Mouse (Mus musculus) thymus, postnatal 36 days (tissue): ENCODE results near the gene Stpg2.
"Not testable (repeated sequence)": the region's sequence is repeated elsewhere in the genome, so short reads cannot be mapped to it uniquely, and the experiment has no call there.

Experiments
- DNase-seq, 2 experiments: peaks; one replicate each; pipeline ENCODE4 v3.0.0; 2022; ENCODE audit warnings: mixed read lengths in 2 of 2

Stpg2 gene

DNA sequence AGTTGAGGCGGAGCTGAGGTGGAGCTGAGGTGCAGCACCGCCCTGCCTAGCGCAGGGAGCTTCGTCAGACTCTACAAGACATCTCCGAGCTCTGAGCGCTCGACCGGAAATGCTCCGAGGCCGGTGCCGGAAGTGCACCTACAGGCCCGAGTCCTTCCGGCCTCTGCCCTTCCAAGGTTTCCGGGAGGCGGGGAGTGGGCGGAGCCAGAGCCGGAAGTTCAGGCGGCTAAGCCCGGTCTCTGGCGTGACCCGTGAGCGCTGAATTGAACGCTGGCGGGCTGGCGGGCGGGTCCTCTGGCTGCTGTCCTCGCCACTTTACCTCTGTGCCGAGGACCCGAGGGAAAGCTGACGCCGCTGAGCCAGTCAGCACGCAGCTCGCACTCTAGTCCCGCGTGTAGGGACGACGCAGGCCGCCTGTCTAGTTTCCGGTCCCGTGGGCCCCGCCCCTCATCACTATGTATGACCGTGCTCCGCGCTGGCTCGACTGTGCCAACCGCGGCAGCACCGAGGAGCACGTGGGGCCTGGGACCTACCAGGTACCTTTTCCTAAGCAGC lies at the start of gene Stpg2:
TSS of gene Stpg2 (plus strand) at position 251 of the 555 bp plus-strand sequence.
- peak; percentile 94 for DNase-seq

DNA sequence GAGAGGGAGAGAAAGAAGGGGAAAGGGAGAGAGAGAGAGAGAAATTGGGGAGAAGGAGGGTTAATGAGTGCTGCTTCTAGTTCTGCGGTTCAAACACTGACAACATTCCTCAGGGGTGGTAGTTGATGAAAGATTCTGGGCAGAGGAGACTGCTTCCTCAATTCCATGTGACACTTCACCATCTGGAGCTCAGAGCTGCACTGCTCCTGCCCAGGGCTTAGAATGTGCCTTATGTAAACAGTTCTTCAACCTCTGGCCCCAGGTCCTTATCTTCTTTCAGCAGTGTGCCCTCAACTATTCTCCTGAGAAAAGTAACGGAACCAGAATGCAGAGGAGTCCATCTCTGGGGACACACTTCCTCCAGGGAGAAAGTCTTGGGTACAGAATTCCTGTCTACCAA lies 43.3 kb upstream of the Stpg2 start:
- no peak for DNase-seq

DNA sequence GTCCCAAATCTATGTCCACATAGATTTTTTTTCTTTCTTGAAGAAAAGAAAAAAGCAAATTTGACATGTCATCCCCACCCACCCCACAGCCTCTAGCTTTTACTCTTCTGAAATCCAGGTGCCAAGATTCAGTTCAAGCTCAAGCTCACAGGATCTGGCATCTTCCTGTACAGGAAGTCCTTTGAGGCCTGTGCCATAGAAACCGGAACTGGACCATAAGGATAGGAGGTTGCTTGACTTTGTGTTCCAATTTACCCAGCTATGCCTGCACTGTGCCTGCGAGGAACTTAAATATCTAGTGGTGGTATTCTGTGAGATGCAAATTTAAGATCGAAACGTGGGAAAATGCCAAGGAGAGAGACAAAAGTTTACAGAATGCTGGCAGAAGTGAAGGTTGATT lies 42.8 kb upstream of the Stpg2 start:
- DNase-seq = no peak

DNA sequence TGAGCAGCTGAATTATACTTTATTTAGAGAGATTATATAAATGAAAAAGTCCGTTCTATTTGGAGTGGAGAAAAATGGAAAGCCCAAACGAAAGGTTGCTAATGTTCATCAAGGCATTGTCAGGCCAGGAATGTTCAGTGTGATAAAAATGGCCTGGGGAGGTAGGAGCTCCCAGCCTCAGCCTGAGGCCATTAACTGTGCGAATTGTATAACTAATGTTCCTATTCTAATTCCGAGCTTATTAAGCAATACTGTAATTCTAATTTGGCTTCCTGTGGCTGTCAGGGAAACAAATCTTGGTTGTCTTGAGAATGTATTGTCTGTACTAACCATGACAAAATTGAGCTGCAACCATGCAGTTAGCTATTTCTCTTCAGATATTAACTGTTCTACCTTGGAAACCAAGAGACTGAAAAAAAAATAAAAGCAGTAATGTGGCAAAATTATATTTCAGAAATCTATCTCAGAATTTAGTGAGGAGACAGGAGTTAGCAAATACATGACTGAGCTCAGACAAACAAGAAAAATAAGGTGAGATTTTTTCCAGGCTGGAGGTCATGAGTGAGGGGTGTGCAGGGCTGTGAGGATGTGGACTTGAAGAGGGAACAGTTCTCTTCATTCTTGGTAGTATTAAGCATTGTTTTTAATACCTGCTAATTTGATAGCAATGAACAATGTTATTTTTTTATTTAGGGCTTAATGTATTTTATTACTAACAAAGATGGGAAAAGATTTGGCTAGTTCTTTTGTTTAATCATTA lies 36.8 kb upstream of the Stpg2 start:
- no peak for DNase-seq

DNA sequence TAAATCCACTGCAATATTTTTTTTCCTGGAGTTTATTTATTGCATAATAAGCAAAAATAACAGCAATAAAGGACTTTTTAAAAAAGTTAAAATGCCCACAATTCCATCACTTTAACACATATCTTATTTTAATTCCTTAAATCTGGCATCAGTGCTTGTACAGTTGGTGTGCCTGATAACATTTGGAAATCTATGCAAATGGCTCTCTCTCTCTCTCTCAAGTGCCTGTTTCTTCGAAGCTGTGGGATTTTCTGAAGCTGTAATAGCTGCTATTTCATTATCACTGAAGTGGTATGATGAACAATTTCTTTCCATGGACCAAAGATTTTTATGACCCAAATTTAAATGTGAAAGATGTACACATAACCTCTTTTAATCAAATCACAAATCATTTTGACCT lies 35.8 kb upstream of the Stpg2 start:
- DNase-seq = no peak

DNA sequence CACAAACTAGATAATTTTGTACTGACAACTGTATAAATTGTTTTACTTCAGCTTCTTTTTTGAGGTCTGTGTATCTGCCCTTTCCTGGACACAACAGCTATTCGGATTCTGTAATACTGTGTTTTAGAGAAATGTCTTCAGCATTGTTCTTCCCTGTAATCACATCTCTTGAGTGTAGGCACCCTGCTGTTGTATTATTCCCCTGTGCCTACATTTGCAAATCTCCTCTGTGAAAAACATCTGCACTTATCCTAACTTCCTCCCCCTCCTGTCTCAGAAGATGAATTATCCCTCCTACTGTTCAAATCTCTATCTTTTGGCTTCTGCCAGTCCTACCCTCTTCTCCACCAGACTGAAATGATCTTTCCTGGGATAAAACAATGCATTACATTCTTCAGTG lies 28.6 kb upstream of the Stpg2 start:
- no peak for DNase-seq

DNA sequence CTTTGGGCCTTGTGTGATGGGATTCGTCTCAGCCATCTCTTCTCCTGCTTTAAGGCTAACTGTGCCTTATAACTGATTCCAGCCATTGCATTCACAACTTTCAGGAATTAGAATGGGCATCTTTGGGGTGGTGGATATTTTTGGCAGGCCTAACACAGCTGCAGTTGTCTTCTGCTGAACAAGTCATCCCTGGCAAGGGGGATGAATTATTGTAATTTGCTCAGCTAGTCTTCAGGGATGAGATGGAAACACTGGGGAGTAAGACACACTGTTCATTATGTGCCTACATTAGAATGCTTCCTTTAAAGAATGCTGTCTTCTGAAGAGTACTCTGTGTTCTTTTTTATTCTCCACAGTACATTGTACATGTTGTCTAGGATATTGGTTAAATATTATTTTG lies 14.0 kb upstream of the Stpg2 start:
- DNase-seq = no peak

DNA sequence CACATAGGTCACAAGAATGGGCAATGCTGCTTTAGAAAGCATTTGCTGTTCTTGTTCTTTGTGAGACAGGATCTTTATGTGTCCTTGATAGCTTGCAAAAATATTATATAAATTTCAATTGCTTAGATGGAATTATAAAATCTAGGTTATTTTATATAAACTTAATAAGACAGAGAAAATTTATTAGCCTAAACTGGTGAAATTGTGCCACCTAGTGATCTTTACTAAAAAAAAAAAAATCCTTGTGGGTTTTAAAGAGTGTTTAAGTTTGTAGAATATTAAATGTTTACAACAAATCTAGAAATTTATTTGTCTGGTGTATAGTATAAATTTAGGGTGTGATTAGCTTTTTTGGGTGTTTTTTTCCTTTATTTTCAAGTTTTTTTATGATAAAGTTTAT lies 11.6 kb upstream of the Stpg2 start:
- no peak for DNase-seq

DNA sequence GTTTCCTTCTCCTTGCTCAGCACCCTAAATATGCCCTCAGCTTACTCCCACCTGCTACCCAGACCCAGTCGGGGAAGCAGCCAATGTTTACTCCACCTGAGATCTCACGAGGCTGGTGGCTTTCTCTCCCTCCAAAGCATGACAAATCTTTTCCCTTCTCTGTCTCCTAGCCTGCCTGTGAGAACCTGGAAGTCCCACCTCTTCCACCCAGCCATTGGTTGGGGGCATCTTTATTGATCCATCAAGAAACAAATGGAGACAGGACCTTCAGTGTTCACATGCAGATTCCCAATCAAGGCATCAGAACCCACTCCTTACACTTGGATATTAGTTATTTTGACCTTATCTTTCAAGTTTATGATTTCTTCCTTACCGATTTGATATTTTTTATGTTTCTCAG lies 7.1 kb upstream of the Stpg2 start:
- DNase-seq = no peak

DNA sequence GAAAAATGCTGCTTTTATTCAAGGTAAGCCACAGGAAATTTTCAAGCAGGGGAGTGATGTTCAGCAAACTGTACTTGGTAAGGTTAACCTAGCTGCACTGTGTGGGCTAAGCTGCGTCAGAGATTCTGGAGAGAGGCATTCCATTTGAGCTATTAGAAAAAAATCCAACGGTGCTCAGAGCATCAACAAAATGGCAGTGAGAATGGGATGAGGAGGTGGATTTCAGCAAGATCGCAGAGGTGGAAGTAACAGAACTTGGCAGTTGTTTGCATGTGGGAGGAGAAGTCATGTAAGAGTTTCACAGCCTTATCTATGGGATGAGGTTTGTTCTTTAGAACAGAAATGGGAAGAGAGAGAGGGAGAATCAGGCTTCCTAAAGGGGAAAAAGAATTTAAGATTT lies 5.2 kb upstream of the Stpg2 start:
- DNase-seq = no peak

DNA sequence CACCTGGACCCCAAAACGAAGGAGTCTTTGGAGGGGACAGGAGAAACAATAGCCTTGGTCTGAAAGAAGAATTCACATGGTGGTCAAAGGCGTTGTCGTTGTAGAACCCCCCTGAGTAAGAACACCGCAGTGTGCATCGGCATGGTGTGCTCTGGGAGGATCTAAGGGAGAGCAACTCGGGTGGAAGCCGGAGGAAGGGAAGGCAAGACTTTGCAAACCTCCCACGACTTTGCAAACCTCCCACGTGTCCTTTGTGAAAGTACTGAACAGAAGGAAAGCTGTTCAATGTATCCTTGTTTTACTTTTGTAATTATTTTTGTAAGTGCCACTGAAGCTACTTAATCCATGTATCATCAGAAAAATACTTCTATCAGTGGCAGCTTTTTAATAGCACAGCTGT lies 11.5 kb downstream of the Stpg2 start:
- DNase-seq = no peak

DNA sequence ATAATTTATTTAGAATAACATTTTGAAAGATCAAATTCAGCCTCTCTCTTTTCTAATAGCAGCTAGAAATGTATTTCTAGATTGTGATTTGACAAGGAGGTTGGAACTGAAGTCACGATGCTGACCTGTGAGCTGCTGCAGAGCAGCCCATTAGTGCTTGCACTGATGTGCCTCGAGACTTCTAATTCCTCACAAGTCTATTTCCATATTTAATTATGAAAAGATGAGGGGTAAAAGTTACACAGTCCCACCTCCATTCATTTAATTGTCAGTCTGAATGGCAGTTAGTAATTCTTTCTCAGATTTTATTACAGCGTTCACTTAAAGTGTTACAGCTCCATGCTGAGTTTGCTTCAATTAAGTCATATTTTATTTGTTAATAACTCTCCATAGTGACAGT lies 19.6 kb downstream of the Stpg2 start:
- DNase-seq = no peak

DNA sequence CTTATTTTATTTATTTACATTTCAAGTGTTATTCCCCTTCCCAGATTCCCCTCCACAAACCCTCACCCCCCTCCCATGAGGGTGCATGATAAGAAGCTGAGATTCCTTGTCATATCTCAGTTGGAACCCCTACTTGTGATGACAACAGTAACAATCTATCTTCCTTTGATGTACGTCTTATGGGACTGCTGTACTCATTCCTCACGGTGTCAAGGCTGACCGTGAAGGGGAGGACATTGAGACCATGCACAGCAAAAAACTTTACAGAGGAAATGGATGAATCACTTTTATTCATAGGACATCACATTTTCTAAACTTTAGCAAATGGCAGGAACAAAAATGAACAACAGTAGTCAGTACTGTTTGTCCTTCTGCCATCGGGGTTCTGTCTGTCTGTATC lies 21.3 kb downstream of the Stpg2 start:
- no peak for DNase-seq

DNA sequence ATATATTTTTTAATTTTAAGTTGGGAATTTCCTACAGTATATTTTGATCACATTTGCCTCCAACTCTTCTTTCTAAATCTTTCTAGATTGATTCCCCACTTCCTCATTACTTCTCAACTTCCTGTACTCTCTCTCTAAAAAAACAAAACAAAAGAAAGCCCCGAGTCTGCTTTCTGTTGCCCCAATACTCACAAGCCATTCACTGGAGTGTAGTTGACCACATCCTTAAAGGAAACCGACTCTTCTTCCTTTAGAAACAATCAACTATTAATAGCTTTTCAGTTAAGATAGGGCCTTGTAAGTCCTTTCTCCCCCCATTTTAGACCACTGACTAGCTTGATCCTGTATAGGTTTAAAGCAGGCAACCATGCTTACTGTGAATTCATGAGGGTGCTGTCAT lies 39.7 kb downstream of the Stpg2 start:
- DNase-seq = no peak

DNA sequence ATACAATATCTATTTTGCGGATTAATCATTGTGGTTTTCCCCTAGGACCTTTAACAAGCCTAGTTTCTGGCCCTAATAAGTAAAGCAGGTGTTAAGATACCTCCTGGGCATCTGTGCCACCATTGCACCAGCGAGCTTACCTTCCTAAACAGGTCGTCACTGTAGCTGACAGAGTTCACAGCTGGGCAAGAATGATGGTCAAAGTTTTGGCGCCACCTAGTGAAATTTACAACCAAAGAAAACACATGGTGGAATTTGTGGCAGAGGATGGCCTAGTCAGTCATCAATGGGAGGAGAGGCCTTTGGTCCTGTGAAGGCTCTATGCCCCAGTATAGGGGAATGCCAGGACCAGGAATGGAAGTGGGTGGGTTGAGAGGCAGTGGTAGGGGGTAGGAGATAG lies 41.0 kb downstream of the Stpg2 start:
- DNase-seq = peak; percentile 16 to 19

DNA sequence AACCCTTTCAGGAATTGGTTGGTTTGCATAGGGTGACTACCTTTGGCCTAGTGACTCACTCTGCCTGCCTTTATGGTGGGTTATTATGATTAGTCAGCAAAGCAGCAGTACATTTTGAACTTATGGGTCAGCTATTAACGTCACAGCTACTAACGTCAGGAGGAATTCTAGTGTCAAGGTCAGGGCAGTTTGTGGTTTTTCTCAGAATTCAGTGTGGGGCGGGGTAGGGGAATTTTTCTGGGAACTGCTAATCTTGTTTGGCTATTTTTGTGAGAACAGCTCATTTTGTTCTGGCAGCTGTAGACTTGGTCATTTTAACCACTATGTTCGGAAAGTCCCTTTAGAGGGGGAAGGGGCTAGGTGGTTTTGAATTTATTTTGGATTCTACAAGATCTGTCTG lies 56.9 kb downstream of the Stpg2 start:
- not testable (repeated sequence) for DNase-seq

DNA sequence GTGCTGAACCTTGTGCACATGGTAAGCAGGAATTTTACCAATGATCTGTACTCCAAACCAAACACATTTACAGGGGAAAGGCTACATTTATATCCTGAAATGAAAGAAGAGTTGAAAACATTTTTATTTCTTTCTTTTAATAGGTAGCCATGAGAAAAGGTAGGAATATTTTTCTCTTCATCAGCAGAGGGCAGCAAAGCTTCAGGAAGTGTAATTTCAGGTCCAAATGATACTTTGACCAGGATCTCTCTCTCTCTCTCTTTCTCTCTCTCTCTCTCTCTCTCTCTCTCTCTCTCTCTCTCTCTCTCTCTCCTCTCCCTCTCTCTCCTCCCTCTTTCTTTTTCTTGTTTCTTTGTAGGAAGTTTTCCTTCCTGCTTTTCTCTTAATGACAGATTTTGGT lies 92.4 kb downstream of the Stpg2 start:
- no peak for DNase-seq

DNA sequence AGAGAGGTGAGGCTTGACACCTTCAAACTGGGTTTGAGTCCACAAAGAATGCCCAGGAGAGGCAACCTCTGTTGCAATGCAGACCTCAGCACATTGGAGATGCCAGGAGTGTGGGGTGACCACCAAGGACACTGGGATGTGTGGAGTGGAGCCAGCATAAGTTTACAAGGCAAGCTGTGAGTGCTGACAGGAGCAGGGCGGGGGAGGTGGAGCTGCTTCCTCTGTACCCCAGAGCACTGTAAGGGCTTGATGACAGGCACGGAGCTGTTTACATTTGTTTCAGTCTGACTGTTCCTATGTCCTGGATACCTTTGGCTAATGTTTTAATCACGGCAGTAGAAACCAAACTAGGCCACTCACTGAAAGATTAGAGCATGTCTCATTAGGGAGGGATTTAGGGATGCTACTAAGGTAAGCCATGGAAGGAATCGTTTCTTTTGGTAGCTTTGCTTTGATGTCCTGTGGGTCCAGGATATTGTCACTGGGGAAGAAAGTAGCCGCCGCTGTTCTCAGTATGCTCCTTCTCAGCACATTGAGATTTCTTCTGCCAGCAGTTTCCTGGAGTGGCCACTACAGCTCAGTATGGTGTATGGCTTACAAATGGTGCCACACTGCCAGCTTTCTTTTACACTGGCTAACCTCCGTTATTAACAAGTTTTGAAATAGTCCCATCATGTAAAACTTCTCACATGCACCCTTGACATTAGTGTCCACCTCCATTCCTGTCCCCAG lies 102.8 kb downstream of the Stpg2 start:
- DNase-seq = no peak

DNA sequence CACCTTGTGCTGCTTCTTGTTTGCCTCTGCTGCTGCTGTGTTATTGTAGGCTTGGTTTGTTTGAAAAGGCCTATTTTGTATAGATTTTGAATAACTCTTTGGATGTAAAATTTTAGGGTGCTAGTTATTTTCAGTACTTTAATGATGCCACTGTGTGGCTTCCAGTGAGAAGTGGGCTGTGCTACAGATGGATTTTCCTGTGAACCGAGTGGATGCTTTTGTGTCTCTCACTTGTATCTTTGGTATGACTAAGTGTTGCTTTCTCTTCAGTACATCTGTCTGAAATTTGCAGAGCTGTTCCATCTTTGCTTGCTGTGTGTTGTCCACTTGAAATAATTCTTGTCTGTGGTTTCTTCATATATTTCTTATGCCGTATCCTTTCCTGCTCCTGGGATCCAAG lies 106.2 kb downstream of the Stpg2 start:
- no peak for DNase-seq

DNA sequence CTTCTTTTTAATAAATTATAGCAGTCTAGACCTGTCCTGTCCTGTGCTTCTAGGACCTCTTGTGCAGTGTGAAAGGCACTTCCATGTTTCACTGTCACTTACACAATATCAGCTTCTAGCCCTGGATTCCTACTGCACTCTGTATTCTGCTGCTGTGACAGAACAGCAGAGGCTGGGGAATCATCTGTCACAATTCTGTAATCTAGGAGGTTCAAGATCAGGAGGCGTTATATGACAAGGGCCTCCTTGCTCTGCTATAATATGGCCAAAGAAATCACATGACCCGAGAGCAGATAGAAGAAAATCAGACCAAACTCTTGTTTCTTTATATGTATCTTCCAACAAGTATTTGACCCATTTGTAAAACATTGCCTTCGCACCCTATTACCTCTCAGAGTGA lies 175.0 kb downstream of the Stpg2 start:
- no peak for DNase-seq

DNA sequence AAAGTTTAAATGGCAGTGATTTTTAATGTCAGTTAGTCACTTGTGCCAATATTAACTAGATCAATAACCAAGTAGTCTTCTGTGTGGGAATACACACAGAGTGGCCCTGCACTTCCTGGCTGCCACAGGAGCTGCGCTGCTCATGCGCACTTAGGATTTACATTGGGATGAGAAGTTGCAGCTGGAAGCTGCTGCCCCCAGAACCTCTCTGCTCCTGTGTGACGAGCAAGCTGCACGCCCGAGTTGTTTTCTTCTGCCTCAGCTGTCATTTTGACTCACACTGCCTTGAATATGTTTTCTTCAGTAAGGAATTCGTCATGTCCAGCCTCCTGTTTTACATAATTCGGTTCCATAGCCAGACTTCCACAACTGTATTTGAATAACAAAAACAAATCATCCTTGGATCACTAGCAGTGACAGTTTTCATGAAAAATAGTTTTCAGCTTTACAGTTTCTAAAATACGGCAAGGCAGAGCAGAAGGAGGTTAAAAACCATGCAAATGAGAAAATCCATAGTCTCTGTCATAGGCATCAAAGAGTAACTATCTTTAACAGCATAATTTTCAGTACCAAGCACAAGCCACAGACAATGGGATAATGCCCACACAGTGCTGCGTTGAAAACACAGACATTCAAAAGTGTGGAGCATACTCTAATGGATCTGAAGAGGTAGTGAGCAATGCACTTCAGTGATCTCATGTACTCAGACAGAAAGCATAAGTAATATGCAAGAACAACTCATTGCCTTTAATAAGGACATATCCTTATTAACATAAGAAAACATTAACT lies 191.8 kb downstream of the Stpg2 start:
- DNase-seq = no peak

DNA sequence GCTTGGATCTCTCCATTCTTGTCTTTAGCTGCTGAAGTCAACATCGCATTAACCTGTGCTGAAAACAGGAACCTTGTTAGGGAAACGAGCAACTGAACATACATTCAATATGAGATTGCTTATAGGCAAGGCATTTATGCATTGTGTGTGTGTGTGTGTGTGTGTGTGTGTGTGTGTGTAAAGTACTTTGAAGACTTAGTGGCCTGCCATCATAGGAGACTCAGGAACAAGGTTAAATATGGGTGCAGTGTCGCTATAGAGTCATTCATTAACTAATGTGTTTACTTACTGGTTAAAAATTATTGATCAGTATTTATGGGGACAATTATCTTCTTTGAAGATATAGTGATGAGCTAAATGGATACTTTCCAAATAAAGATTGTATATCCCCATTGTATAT lies 199.2 kb downstream of the Stpg2 start:
- no peak for DNase-seq

DNA sequence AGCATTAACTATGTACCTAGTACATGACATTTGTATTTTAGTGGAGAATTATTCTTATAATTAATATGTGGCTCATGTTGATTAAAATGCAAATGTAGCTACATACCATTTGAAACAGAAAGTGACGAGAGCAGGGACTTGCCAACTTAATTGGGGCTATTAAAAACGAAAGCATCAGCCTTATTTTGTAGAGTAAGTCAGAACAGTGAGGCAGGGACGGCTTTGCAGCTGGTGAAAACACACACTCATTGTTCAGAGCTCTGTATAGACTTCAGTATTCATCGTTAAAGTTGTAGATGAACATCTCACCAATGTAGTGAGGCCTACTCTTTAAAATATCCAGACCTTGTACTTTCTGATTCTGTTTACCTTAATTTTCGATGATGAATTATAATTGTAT lies 213.6 kb downstream of the Stpg2 start:
- no peak for DNase-seq

DNA sequence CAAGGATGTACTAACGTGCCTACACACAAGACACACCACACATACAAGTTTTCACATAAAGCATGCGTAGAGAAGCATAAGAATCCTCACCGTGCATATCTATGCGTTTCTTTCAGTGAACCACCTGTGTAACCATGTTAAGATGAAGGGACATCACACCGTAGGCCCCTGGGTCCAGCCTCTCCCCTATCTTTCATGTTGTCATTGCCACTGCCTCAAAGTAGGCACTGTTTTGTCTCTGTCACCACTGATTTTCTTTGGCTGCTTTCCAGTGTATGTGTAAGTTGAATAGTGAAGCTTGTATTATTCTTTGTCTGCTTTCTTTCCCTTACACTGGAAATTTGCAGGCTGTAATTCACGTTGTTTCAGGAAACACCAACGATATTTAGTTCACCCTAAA lies 236.7 kb downstream of the Stpg2 start:
- DNase-seq = no peak
